Mouse (Mus musculus) kidney, embryonic 16.5 days (tissue): ENCODE data around the gene Tiparp. TPM values are rescaled to one million over a fixed set of nuclear protein-coding genes. Genes with fewer than 3 reads are reported as not detected.

Experiments used
- ATAC-seq: fragments of 200-750 bp; cut with Nextera tagmentation; 2 replicates; pipeline ENCODE4 v1.8.0; 2017; ENCODE audit warnings: moderate TSS enrichment; ENCODE audit not compliant: low FRiP score, low TSS enrichment
- H3K27ac ChIP-seq: fragments of 300-500 bp; sonication (generic); 2 replicates; pipeline ENCODE4 v1.5.1; 2014; ENCODE audit warnings: low read length
- H3K27me3 ChIP-seq: fragments of 300-500 bp; sonication (generic); 2 replicates; pipeline ENCODE4 v1.6.1; 2014; ENCODE audit warnings: low read length, control low read depth, mixed read lengths; ENCODE audit not compliant: insufficient read depth
- H3K36me3 ChIP-seq: fragments of 300-500 bp; sonication (generic); 2 replicates; pipeline ENCODE4 v1.6.1; 2014; ENCODE audit warnings: low read length, control low read depth, mixed read lengths; ENCODE audit not compliant: insufficient read depth
- H3K4me1 ChIP-seq: fragments of 300-500 bp; sonication (generic); 2 replicates; pipeline ENCODE4 v1.6.1; 2014; ENCODE audit warnings: low read length, control low read depth, mixed read lengths; ENCODE audit not compliant: insufficient read depth
- H3K4me2 ChIP-seq: fragments of 300-500 bp; sonication (generic); replicated peaks from 2 replicates; pipeline ENCODE4 v1.6.1; 2014; ENCODE audit warnings: low read depth, low read length
- H3K4me3 ChIP-seq: fragments of 300-500 bp; sonication (generic); 2 replicates; pipeline ENCODE4 v1.5.1; 2014; ENCODE audit warnings: mild to moderate bottlenecking, low read length
- H3K9ac ChIP-seq: fragments of 300-500 bp; sonication (generic); replicated peaks from 2 replicates; pipeline ENCODE4 v1.6.1; 2014; ENCODE audit warnings: low read length
- H3K9me3 ChIP-seq: fragments of 300-500 bp; sonication (generic); 2 replicates; pipeline ENCODE4 v1.6.1; 2016; ENCODE audit warnings: low read length, control low read depth
- WGBS: fragments of 180-500 bp; shearing (Covaris S2); extraction: QIAGEN DNeasy Blood & Tissue Kit; methylation state at CpG from one replicate; pipeline ENCODE4 v1.1.7; 2014; 5-methylcytosine and 5-hydroxymethylcytosine counted together
- polyA plus RNA-seq: library from polyadenylated mRNA; unstranded; fragments of >200 nt; fragmentation: Nextera tagmentation; extraction: Ambion mirVana; gene quantifications from 2 replicates; pipeline ENCODE4 v1.2.1, GENCODE M21; 2015

Tiparp gene
- polyA plus RNA-seq, 1 experiment from 2014 or later = 27.4 TPM

DNA sequence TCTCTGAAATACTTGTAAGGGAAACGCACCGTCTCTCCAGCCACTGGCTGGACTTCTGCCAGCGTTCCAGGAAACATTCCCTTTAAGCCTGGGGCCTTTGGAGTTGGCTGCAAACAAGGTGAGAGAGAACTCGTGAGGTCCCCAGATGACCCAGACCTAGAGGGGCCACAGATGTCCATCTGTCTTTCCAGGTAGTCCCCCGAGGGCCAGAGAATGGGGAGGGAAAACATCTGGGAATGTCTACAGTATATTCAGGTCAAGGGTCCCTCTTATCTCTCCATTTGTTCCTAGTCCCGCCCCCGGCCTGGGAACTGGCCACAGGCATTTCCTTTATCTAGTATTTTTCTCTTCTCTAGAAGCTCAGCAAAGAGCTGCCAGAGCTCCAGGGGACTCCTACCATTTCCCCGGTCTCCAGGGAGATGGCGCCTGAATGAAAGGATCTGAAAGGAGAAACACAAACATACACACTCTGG is 33.9 kb upstream of the Tiparp start:
- peak; percentile 74; the same call in 1 of the 2 replicates for ATAC-seq
- peaks cover 6% of the 10 kb centered on the region for H3K4me1 ChIP-seq
- 38% methylated on average over 9 of the region's 9 CpGs for WGBS
- H3K4me2 ChIP-seq = peak overlapping the region; percentile 37
- H3K27me3 ChIP-seq = no peaks in the 10 kb centered on the region
- peak overlapping the region; percentile 10; the same call in 1 of the 2 replicates for H3K4me3 ChIP-seq
- H3K36me3 ChIP-seq = no peaks in the 10 kb centered on the region
- H3K9ac ChIP-seq = no peak overlapping the region
- H3K9me3 ChIP-seq = no peaks in the 10 kb centered on the region
- H3K27ac ChIP-seq = peak overlapping the region; percentile 59

DNA sequence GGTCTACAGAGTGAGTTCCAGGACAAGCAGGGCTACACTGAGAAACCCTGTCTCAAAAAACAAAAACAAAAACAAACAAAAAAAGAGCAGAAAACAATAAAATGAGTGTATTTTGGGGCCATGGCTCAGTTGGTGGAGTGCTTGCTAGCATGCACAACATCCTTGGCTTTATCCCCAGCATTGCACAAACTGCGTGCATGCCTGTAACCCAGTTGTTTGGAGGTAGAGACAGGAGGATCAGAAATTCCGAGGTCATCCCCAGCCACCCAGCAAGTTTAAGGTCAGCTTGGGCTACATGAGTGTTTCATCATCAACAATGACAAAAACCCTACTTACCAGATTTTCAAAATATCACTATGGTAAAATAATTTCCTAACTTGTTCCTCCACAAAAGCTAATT is 20.4 kb upstream of the Tiparp start:
- Histone ChIP-seq H3K4me1 (no peaks in the 10 kb centered on the region), H3K9me3 (no peaks in the 10 kb centered on the region), H3K36me3 (no peaks in the 10 kb centered on the region), H3K4me3 (no peak overlapping the region), H3K27me3 (no peaks in the 10 kb centered on the region), H3K9ac (no peak overlapping the region), H3K27ac (no peak overlapping the region), H3K4me2 (no peak overlapping the region)
- WGBS = 84% methylated on average over 2 of the region's 2 CpGs
- ATAC-seq = no peak

DNA sequence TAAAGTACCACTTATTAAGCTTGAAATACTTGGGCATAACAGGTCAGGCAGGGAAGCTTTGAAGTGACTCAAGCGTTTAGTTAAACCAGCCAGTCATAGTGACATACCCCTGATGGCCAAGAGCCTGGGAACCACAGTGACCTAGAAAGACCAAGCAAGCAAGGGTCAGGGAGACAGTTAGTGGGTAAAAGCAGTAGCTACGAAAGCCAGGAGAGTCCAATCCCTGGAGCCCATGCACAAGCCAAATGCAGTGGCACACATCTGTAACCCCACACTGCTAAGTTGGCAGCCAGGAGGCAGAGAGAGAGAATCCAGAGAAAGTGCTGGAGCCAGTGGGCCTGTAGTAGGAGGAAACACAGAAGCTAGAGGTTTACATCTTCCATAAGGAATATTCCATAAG is 17.6 kb upstream of the Tiparp start:
- no peaks in the 10 kb centered on the region for H3K9me3 ChIP-seq
- no peaks in the 10 kb centered on the region for H3K27me3 ChIP-seq
- no peaks in the 10 kb centered on the region for H3K36me3 ChIP-seq
- no peak overlapping the region for H3K27ac ChIP-seq
- H3K4me3 ChIP-seq = no peak overlapping the region
- no peak overlapping the region for H3K4me2 ChIP-seq
- 75% methylated on average over 2 of the region's 2 CpGs for WGBS
- ATAC-seq = no peak
- H3K4me1 ChIP-seq = no peaks in the 10 kb centered on the region
- H3K9ac ChIP-seq = no peak overlapping the region

DNA sequence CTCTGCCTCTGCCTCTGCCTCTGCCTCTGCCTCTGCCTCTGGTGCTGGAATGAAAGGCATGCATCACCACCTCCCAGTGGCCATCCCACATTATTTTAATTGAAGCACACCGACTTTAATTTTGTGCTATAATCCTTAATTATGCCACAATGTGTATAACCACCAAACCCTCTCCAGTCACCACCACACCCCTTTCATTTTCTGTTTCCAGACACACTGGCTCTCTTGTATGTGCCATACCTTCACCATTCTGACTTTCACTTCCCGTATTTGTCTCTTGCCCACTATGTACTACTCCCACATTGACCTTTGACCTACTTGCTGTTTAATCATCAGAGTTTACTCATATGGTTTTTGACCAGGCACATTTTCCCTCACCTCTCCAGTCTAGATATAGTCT is 12.5 kb upstream of the Tiparp start:
- no peak for ATAC-seq
- Histone ChIP-seq H3K36me3 (no peaks in the 10 kb centered on the region), H3K27ac (no peak overlapping the region), H3K4me3 (no peak overlapping the region), H3K4me1 (no peaks in the 10 kb centered on the region), H3K4me2 (no peak overlapping the region), H3K9ac (no peak overlapping the region), H3K9me3 (no peaks in the 10 kb centered on the region), H3K27me3 (no peaks in the 10 kb centered on the region)
- WGBS = 59% methylated on average over 2 of the region's 2 CpGs

DNA sequence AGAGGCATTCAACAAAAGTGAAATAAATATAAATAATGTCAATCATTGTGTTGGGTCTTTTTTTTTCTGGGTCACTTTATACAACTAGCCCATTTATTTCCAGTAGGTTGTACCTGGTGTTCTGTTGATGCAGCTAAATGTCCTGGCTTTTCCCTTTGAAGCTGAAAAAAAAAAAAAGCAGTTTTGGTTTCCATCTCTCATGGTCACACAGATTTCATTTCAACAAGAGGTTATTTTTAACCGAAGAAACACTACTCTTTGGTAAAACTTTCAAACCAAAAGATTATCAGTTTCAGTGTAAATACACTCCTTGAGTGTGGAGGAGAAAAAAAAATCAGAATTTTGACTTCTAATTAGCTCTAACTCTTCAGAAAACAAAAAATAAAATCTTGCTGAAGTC is 11.7 kb upstream of the Tiparp start:
- Histone ChIP-seq H3K4me2 (no peak overlapping the region), H3K27me3 (no peaks in the 10 kb centered on the region), H3K4me1 (no peaks in the 10 kb centered on the region), H3K27ac (no peak overlapping the region), H3K4me3 (no peak overlapping the region), H3K9me3 (no peaks in the 10 kb centered on the region), H3K36me3 (no peaks in the 10 kb centered on the region), H3K9ac (no peak overlapping the region)
- no peak for ATAC-seq
- WGBS = 62% methylated on average over 1 of the region's 1 CpGs

DNA sequence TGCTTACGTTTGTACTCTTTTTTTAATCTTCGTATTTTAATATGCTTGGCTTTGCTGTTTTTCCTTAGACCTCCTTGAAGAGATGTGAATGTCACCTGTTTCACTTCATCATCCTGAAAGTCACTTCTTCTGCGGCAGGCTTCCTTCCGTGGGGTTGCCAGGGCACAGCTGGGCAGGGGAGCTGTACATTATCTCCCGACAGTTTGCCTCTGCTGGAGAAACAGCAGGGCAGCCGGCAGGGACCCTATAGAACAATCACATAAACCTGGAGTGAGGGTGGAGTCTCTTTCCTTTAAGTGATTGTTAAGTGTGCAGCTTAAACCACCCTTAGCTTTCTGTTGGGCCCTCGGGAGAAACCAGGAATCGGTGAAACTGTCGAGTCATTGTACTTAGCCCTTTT is 11.1 kb upstream of the Tiparp start:
- Histone ChIP-seq H3K4me3 (no peak overlapping the region), H3K4me2 (no peak overlapping the region), H3K9ac (no peak overlapping the region), H3K9me3 (no peaks in the 10 kb centered on the region), H3K4me1 (no peaks in the 10 kb centered on the region), H3K36me3 (no peaks in the 10 kb centered on the region), H3K27me3 (no peaks in the 10 kb centered on the region), H3K27ac (no peak overlapping the region)
- 36% methylated on average over 9 of the region's 9 CpGs for WGBS
- no peak for ATAC-seq

DNA sequence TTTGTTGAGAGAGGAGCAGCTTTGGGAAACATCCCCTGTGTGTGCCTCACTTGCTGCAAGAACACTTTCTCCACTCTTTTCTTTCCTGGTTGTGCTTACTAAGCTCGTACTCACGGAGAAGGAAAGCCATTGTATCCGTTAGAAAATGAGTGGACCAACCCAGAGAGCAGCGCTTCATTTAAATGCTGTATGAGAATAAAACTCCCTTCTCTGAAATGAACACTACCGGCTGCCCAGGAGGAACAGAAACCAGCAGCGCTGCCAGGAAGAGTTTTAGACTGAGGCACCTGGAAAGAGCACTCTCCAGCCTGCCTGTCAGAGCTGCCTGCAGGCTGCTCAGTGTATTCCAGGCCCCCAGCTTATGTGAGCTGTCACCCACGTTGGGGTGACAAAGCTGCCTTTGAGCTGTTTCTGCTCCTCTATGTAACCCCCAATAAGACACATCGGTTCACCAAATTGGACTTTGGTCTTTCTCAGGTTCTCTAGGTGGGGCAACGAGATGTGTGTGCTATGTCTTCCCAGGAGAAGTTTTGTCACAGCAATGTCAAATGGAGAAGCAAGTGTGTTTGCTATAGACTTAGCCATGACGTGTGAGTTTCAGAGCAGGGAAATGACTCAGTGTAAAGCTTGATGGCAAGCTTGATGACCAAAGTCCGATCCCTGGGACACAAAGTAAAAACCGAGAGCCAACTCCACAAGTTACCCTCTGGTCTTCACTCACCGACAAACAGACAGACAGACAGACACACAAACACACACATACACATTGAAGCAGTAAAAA is 10.3 kb upstream of the Tiparp start:
- 72% methylated on average over 13 of the region's 13 CpGs for WGBS
- ATAC-seq = no peak
- H3K9ac ChIP-seq = no peak overlapping the region

DNA sequence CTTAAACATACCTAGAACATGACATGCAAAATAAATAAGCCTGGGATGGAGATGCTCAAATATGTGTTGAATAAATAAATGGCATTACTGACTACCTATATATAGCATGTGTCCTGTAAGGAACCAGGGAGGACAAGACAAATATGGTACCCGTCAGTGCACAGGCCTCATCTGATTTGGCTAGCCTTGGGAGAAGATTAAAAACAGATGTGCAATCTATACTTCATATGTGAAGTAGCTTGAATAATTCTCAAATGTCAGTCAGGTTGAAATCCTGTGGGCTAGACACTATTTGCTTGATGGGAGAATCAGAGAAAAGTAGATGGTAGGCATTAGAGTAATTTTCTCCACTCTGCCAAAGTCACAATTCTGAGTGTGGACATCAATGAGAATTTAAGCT is 6.8 kb upstream of the Tiparp start:
- H3K36me3 ChIP-seq = no peaks in the 10 kb centered on the region
- no peaks in the 10 kb centered on the region for H3K4me1 ChIP-seq
- H3K4me3 ChIP-seq = no peak overlapping the region
- no peaks in the 10 kb centered on the region for H3K27me3 ChIP-seq
- no peak for ATAC-seq
- no peak overlapping the region for H3K27ac ChIP-seq
- no peak overlapping the region for H3K9ac ChIP-seq
- 80% methylated on average over 1 of the region's 1 CpGs for WGBS
- no peaks in the 10 kb centered on the region for H3K9me3 ChIP-seq
- no peak overlapping the region for H3K4me2 ChIP-seq

More for the DNA sequence above, 10.3 kb upstream of the Tiparp start:
- Histone ChIP-seq H3K4me1 (no peaks in the 10 kb centered on the region), H3K36me3 (no peaks in the 10 kb centered on the region), H3K27me3 (no peaks in the 10 kb centered on the region), H3K4me2 (no peak overlapping the region), H3K9me3 (no peaks in the 10 kb centered on the region), H3K27ac (no peak overlapping the region), H3K4me3 (no peak overlapping the region)

DNA sequence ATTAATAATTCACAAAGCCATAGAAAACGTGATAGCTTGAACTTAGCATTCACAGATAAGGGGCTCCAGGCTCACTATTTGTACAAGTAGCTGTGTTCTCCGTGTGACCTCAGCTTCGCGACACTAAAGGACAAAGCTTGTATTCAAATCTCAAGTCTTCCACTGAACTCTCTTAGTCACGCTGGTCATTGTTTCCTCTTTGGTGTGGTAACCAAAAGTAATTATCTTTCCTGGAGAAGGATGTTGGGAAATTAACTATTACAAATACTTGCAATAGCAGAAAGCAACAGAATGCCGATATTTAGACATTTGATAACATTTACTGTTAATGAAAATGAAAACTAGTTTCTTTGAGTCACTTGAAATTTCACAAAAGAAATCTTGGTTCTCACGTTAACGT is 4.8 kb upstream of the Tiparp start:
- H3K9me3 ChIP-seq = no peaks in the 10 kb centered on the region
- 0 out of 2 replicates have a peak, but pooled peaks cover 5% of the 10 kb centered on the region for H3K4me1 ChIP-seq
- WGBS = 78% methylated on average over 8 of the region's 8 CpGs
- H3K27me3 ChIP-seq = no peaks in the 10 kb centered on the region
- H3K36me3 ChIP-seq = no peaks in the 10 kb centered on the region
- H3K27ac ChIP-seq = no peak overlapping the region
- no peak overlapping the region for H3K4me3 ChIP-seq
- no peak for ATAC-seq
- no peak overlapping the region for H3K9ac ChIP-seq
- no peak overlapping the region for H3K4me2 ChIP-seq

DNA sequence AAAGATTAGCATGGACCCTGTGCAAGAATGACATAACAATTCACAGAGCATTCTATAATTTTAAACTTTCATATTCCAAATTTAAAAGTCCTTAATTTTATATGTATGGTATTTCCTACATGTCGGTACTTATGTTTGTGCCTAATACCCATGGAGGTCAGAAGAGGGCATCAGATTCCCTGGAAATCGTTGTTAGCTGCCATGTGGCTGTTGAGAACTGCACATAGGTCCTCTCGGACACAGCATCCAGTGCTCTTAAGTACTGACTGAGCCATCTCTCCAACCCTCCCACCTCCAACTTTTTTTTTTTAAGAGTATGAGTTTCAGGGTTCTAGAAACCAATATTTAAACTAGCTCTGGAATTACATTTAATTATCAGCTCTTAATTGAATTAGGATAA is 2.5 kb upstream of the Tiparp start:
- Histone ChIP-seq H3K4me1 (peaks cover 9% of the 10 kb centered on the region), H3K9ac (no peak overlapping the region), H3K4me3 (no peak overlapping the region), H3K36me3 (no peaks in the 10 kb centered on the region), H3K27ac (no peak overlapping the region), H3K4me2 (no peak overlapping the region), H3K27me3 (no peaks in the 10 kb centered on the region), H3K9me3 (no peaks in the 10 kb centered on the region)
- ATAC-seq = no peak
- WGBS = 72% methylated on average over 3 of the region's 3 CpGs
